Mouse (Mus musculus) midbrain, embryonic 14.5 days (tissue): ENCODE measurements at regions not wholly inside any gene's neighbourhood (a gene's known extent, or its start where the extent isn't known, plus 50 kb on each side); places are given as distances from the start of the nearest gene placed in this dataset.
A peak's percentile ranks its signal among the peaks of the same experiment; 100 is the strongest.

Experiments
- ATAC-seq: fragments of 200-750 bp; cut with Nextera tagmentation; 2 replicates; pipeline ENCODE4 v1.8.0; 2017; ENCODE audit warnings: moderate number of reproducible peaks, moderate library complexity; ENCODE audit not compliant: low FRiP score, low TSS enrichment
- DNase-seq: peaks from one replicate; pipeline ENCODE4 v3.0.0-alpha.2; 2015
- H3K27ac ChIP-seq: fragments of 300-500 bp; sonication (generic); replicated peaks from 2 replicates; pipeline ENCODE4 v1.5.1; 2014; ENCODE audit warnings: mild to moderate bottlenecking, low read depth, low read length, moderate library complexity
- H3K27me3 ChIP-seq: fragments of 300-500 bp; sonication (generic); 2 replicates; pipeline ENCODE4 v1.6.1; 2014; ENCODE audit warnings: low read length, control low read depth, mixed read lengths; ENCODE audit not compliant: control insufficient read depth, insufficient read depth
- H3K36me3 ChIP-seq: fragments of 300-500 bp; sonication (generic); 2 replicates; pipeline ENCODE4 v1.6.1; 2014; ENCODE audit warnings: low read length, control low read depth; ENCODE audit not compliant: control insufficient read depth, insufficient read depth
- H3K4me1 ChIP-seq: fragments of 300-500 bp; sonication (generic); 2 replicates; pipeline ENCODE4 v1.6.1; 2014; ENCODE audit warnings: mild to moderate bottlenecking, antibody characterized with exemption, low read length, control low read depth; ENCODE audit not compliant: control insufficient read depth, insufficient read depth
- H3K4me2 ChIP-seq: fragments of 300-500 bp; sonication (generic); 2 replicates; pipeline ENCODE4 v1.6.1; 2014; ENCODE audit warnings: mild to moderate bottlenecking, low read length, moderate library complexity
- H3K4me3 ChIP-seq: fragments of 300-500 bp; sonication (generic); replicated peaks from 2 replicates; pipeline ENCODE4 v1.5.1; 2014; ENCODE audit warnings: low read depth, low read length
- H3K9ac ChIP-seq: fragments of 300-500 bp; sonication (generic); replicated peaks from 2 replicates; pipeline ENCODE4 v1.6.1; 2014; ENCODE audit warnings: mild to moderate bottlenecking, low read length, moderate library complexity
- H3K9me3 ChIP-seq: fragments of 300-500 bp; sonication (generic); 2 replicates; pipeline ENCODE4 v1.6.1; 2016; ENCODE audit warnings: low read length, control low read depth, mixed read lengths; ENCODE audit not compliant: control insufficient read depth
- WGBS: fragments of 180-500 bp; shearing (Covaris S2); extraction: QIAGEN DNeasy Blood & Tissue Kit; methylation state at CpG from one replicate; pipeline ENCODE4 v1.1.7; 2014; 5-methylcytosine and 5-hydroxymethylcytosine counted together

- H3K9me3 ChIP-seq = no peaks in the 10 kb centered on the region
These were observed 59.8 kb upstream of the Osmr start for GRCm38 (mm10) chr15:6934564-6934980.

DNA sequence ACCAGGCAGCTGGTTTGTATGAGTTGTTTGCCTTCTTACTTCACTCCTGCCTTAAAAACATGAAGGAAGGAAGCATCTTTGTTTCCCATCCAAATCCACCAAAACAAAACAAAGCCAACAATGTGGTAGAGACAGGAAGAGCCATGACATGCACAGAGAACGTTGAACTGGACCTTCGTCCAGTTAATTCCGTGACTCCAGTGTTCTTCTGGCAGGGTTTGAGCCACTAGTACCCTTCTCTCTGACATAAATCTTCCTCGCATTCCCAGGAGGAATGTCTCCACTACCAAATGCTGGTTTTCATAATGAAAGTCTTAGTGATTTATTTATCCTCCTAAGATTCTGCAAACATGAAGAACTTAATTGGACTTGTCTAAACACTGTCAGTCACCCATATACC lies 66.7 kb upstream of the Osmr start:
- DNase-seq (no peak), ATAC-seq (no peak)
- Histone ChIP-seq H3K4me2 (no peak overlapping the region), H3K4me1 (no peaks in the 10 kb centered on the region), H3K9ac (no peak overlapping the region), H3K27me3 (no peaks in the 10 kb centered on the region), H3K9me3 (no peaks in the 10 kb centered on the region), H3K4me3 (no peak overlapping the region), H3K36me3 (no peaks in the 10 kb centered on the region), H3K27ac (no peak overlapping the region)
- WGBS = 87% methylated on average over 4 of the region's 4 CpGs

More at GRCm38 (mm10) chr15:6934564-6934980, 59.8 kb upstream of the Osmr start:
- no peak overlapping the region for H3K9ac ChIP-seq
- no peak overlapping the region for H3K4me2 ChIP-seq
- no peaks in the 10 kb centered on the region for H3K36me3 ChIP-seq
- no peak overlapping the region for H3K27ac ChIP-seq
- WGBS = 84% methylated on average over 4 of the region's 4 CpGs
- no peak overlapping the region for H3K4me3 ChIP-seq
- ATAC-seq (no peak), DNase-seq (no peak)
- no peaks in the 10 kb centered on the region for H3K27me3 ChIP-seq
- H3K4me1 ChIP-seq = no peaks in the 10 kb centered on the region

GRCm38 (mm10) chr15:6949236-6949635 lies 74.5 kb upstream of the Osmr start:
- Histone ChIP-seq H3K4me1 (no peaks in the 10 kb centered on the region), H3K9ac (no peak overlapping the region), H3K27ac (no peak overlapping the region), H3K4me2 (no peak overlapping the region), H3K27me3 (no peaks in the 10 kb centered on the region), H3K4me3 (no peak overlapping the region), H3K9me3 (no peaks in the 10 kb centered on the region), H3K36me3 (no peaks in the 10 kb centered on the region)
- ATAC-seq (no peak), DNase-seq (no peak)
- 80% methylated on average over 5 of the region's 5 CpGs for WGBS

- no peaks in the 10 kb centered on the region for H3K27me3 ChIP-seq
- no peak overlapping the region for H3K9ac ChIP-seq
- no peaks in the 10 kb centered on the region for H3K36me3 ChIP-seq
- H3K4me2 ChIP-seq = no peak overlapping the region
- no peak for DNase-seq
- ATAC-seq = no peak
- 79% methylated on average over 1 of the region's 1 CpGs for WGBS
- H3K4me3 ChIP-seq = no peak overlapping the region
- no peak overlapping the region for H3K27ac ChIP-seq
- no peaks in the 10 kb centered on the region for H3K9me3 ChIP-seq
- H3K4me1 ChIP-seq = no peaks in the 10 kb centered on the region
These were observed 74.9 kb upstream of the Osmr start for GRCm38 (mm10) chr15:6949686-6950085.

DNA sequence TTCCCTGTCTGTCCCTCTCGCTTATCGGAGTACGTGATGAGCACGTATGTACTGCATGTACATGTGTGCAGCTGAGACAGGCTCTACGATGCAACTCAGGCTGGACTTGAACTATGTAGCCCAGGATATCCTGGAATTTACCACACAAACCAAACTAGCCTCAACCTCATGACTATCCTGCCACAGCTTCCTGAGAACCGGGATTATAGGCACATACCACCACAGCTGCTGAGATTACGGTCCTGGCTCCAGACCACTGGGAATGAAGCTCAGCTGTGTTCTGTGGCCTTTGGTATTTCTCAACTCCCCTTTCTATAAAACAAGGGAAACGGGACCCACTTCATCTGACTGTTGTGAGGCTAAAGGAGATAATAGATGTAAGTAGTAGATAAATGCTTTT lies 75.7 kb upstream of the Osmr start:
- Histone ChIP-seq H3K4me3 (no peak overlapping the region), H3K4me1 (no peaks in the 10 kb centered on the region), H3K27me3 (no peaks in the 10 kb centered on the region), H3K9ac (no peak overlapping the region), H3K4me2 (no peak overlapping the region), H3K27ac (no peak overlapping the region), H3K36me3 (no peaks in the 10 kb centered on the region), H3K9me3 (no peaks in the 10 kb centered on the region)
- 94% methylated on average over 8 of the region's 8 CpGs for WGBS
- no peak for DNase-seq
- no peak for ATAC-seq

DNA sequence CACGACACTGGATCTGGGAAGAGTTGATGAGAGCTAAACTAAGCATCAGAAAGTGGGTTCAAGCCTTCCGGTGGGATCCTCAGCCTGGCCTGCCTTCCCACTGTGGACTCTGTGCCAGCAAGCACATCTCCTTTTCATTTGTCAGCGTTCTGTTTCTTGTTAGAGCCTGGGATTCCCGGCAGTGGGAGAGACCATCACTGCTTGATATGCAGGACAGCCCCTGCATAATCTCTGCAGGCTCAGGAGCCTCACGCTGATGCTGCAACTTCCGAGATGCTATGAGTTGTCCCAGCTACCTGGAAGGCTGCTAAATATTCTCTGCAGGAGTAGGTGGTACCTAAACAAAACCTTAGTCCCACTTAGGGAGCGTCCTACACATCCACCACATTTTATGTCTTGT lies 78.8 kb upstream of the Osmr start:
- DNase-seq = peak; percentile 22
- Histone ChIP-seq H3K9ac (no peak overlapping the region), H3K27me3 (no peaks in the 10 kb centered on the region), H3K4me2 (no peak overlapping the region), H3K27ac (no peak overlapping the region), H3K4me1 (no peaks in the 10 kb centered on the region), H3K36me3 (no peaks in the 10 kb centered on the region), H3K9me3 (no peaks in the 10 kb centered on the region), H3K4me3 (no peak overlapping the region)
- no peak for ATAC-seq
- 17% methylated on average over 7 of the region's 7 CpGs for WGBS

- Histone ChIP-seq H3K9me3 (no peaks in the 10 kb centered on the region), H3K9ac (no peak overlapping the region), H3K4me1 (no peaks in the 10 kb centered on the region), H3K4me3 (no peak overlapping the region), H3K4me2 (no peak overlapping the region), H3K27me3 (no peaks in the 10 kb centered on the region), H3K27ac (no peak overlapping the region), H3K36me3 (no peaks in the 10 kb centered on the region)
- WGBS = 69% methylated on average over 9 of the region's 9 CpGs
- no peak for ATAC-seq
- no peak for DNase-seq
These were observed 79.4 kb upstream of the Osmr start for GRCm38 (mm10) chr15:6953970-6954791.

DNA sequence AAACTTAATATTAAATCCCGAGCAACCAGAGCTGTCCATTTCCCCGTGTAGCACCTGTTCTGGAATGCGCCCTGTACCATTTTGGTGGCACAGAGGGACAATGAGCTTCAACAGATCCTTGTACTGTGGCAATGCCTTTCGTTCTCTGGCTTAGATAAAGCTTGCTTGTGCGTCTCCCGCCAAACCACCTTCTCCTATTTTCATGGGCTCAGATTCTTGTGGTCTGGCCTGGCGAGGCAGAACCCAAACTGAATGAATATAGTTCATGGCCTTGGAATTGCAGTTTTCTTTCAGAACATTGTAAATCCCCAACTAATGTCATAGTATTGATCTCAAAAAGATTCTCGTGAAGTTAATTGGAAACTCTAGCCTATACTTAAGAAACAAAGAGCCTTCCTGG lies 85.1 kb upstream of the Osmr start:
- Histone ChIP-seq H3K4me3 (no peak overlapping the region), H3K4me1 (no peaks in the 10 kb centered on the region), H3K9ac (no peak overlapping the region), H3K4me2 (no peak overlapping the region), H3K27ac (no peak overlapping the region), H3K9me3 (no peaks in the 10 kb centered on the region), H3K36me3 (no peaks in the 10 kb centered on the region), H3K27me3 (no peaks in the 10 kb centered on the region)
- ATAC-seq (no peak), DNase-seq (no peak)
- WGBS = 87% methylated on average over 8 of the region's 8 CpGs
